In the genomic region with DNA sequence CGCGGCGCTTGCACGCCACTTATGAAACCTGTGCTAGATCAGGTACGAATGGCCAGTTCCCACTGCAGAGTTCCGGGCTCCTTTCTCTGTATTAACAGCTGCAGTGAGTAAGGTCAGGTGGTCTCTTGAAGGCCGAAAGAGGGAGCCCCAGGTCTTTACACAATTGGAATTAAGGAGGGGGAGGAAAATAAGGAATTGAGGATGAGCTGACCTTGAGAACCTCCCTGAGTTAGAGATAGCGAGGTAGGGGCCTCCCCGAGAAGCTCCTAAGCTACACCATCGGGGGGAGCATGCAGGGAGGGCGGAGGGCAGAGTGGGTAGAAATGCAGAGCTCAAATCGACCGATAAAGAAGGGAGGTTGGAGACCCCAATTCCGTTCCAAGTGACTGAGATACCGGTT, we compare ENCODE assay signal across 8 mouse cellular contexts. TPM values are rescaled to one million over a fixed set of nuclear protein-coding genes. Genes with fewer than 3 reads are reported as not detected.
DNase-seq lines count a peak whose midpoint lies in the region; TF ChIP-seq lines count a peak whose summit lies in the region.

No protein-coding gene starts in this region.

- no peak; the same call in none of the 2 replicates for TF ChIP-seq RAD21 in MEL (IDR thresholded peaks at IDR 0.05; ENCODE audit: low read depth, low read length)

- TF ChIP-seq EP300 in MEL (IDR thresholded peaks at IDR 0.05; ENCODE audit: low read depth in 1 of 2, low read length in 2 of 2): no peak

- peaks cover 17% of the 10 kb centered on the region for H3K4me1 ChIP-seq in kidney, adult 2 months (ENCODE audit: control insufficient read depth, insufficient read depth, low read length)
- H3K4me1 ChIP-seq in MEL (ENCODE audit: control insufficient read depth in 1 of 2, insufficient read depth in 2 of 2, low read length in 2 of 2): peaks cover 0 to 2% of the 10 kb centered on the region in 2 experiments; a peak in 2 of 4 replicates
- H3K4me1 ChIP-seq in forebrain, embryonic 10.5 days: peaks cover 17% of the 10 kb centered on the region
- peaks cover 11% of the 10 kb centered on the region for H3K4me1 ChIP-seq in liver, adult 2 months (ENCODE audit: control insufficient read depth, insufficient read depth, low read length)
- peaks cover 14% of the 10 kb centered on the region for H3K4me1 ChIP-seq in small intestine, adult 2 months (ENCODE audit: control insufficient read depth, insufficient read depth, insufficient read length, low read length)

- no peak for TF ChIP-seq POLR2A in kidney, adult 2 months (IDR thresholded peaks at IDR 0.05; ENCODE audit: low read depth, low read length)
- TF ChIP-seq POLR2A in MEL (IDR thresholded peaks at IDR 0.05; ENCODE audit: control insufficient read depth in 1 of 2, insufficient read depth in 1 of 2, low read depth in 1 of 2, low read length in 2 of 2, poor library complexity in 1 of 2): no peak
- no peak for TF ChIP-seq POLR2A in liver, adult 2 months (IDR thresholded peaks at IDR 0.05; ENCODE audit: extremely low read depth, insufficient read depth, low read length)
- TF ChIP-seq POLR2A in small intestine, adult 2 months (IDR thresholded peaks at IDR 0.05; ENCODE audit: low read depth, low read length): no peak

- no peaks in the 10 kb centered on the region for H3K9me3 ChIP-seq in MEL (replicated peaks; ENCODE audit: insufficient read depth, low read length)
- H3K9me3 ChIP-seq in forebrain, embryonic 10.5 days: no peaks in the 10 kb centered on the region

- peak overlapping the region; percentile 44; the same call in 1 of the 2 replicates for H3K27ac ChIP-seq in kidney, adult 2 months (ENCODE audit: insufficient read depth, low read depth, low read length)
- H3K27ac ChIP-seq in MEL (ENCODE audit: control insufficient read depth, low read depth, low read length): peak overlapping the region; percentile 85
- H3K27ac ChIP-seq in forebrain, embryonic 10.5 days: peak overlapping the region; percentile 96
- no peak overlapping the region for H3K27ac ChIP-seq in liver, adult 2 months (replicated peaks; ENCODE audit: insufficient read depth, low read depth, low read length)
- H3K27ac ChIP-seq in small intestine, adult 2 months (ENCODE audit: insufficient read depth, low read depth, low read length): peak overlapping the region; percentile 95

- H3K79me2 ChIP-seq in MEL (ENCODE audit: control insufficient read depth, insufficient read depth, low read length, poor library complexity): no peaks in the 10 kb centered on the region; the same call in 1 of the 2 replicates
- no peaks in the 10 kb centered on the region; the same call in 1 of the 2 replicates for H3K79me2 ChIP-seq in liver, adult 2 months (ENCODE audit: control insufficient read depth, insufficient read depth, low read length)

- peak overlapping the region; percentile 58 for H3K4me3 ChIP-seq in kidney, adult 2 months (ENCODE audit: insufficient read depth, low read depth, low read length)
- peak overlapping the region; percentile 60 to 89 for H3K4me3 ChIP-seq in MEL (ENCODE audit: control insufficient read depth in 1 of 2, insufficient read depth in 1 of 2, low read depth in 2 of 2, low read length in 2 of 2)
- peak overlapping the region; percentile 79 for H3K4me3 ChIP-seq in forebrain, embryonic 10.5 days
- peak overlapping the region; percentile 98 for H3K4me3 ChIP-seq in liver, adult 2 months (ENCODE audit: insufficient read depth, low read depth, low read length)
- peak overlapping the region; percentile 97 for H3K4me3 ChIP-seq in small intestine, adult 2 months (ENCODE audit: low read depth, low read length)

- no peaks in the 10 kb centered on the region for H3K27me3 ChIP-seq in kidney, adult 2 months (replicated peaks; ENCODE audit: control insufficient read depth, insufficient read depth, low read length)
- peaks cover 0 to 5% of the 10 kb centered on the region in 2 experiments; a peak in 3 of 4 replicates for H3K27me3 ChIP-seq in MEL (ENCODE audit: control insufficient read depth in 1 of 2, insufficient read depth in 2 of 2, low read length in 2 of 2)
- H3K27me3 ChIP-seq in forebrain, embryonic 10.5 days (ENCODE audit: poor library complexity, severe bottlenecking): peaks cover 41% of the 10 kb centered on the region
- H3K27me3 ChIP-seq in liver, adult 2 months (ENCODE audit: control insufficient read depth, insufficient read depth, low read length): no peaks in the 10 kb centered on the region
- H3K27me3 ChIP-seq in small intestine, adult 2 months (ENCODE audit: control insufficient read depth, insufficient read depth, low read length): no peaks in the 10 kb centered on the region; the same call in 1 of the 2 replicates

- WGBS in kidney, adult 2 months: 1% methylated on average over 15 of the region's 15 CpGs
- 2% methylated on average over 15 of the region's 15 CpGs for WGBS in forebrain, embryonic 10.5 days
- WGBS in liver, adult 2 months: 10% methylated on average over 15 of the region's 15 CpGs
- 1% methylated on average over 15 of the region's 15 CpGs for WGBS in small intestine, adult 2 months

- DNase-seq in kidney, adult 2 months: no peak
- DNase-seq in kidney, postnatal 25 days: no peak
- no peak for DNase-seq in MEL (ENCODE audit: low read depth, low spot score)
- no peak for DNase-seq in forebrain, embryonic 10.5 days (ENCODE audit: extremely low spot score, low spot score)
- no peak for DNase-seq in liver, adult 2 months (ENCODE audit: extremely low read depth, low read depth, low spot score)
- DNase-seq in Muller cell, postnatal 12 days (ENCODE audit: inconsistent ontology term): no peak
- no peak for DNase-seq in adrenal gland, postnatal 10 days

- peak overlapping the region; percentile 66 for H3K9ac ChIP-seq in MEL (ENCODE audit: control insufficient read depth, low read depth, low read length, poor library complexity, severe bottlenecking)
- peak overlapping the region; percentile 54 for H3K9ac ChIP-seq in liver, adult 2 months (ENCODE audit: low read depth, low read length)

- no peaks in the 10 kb centered on the region for H3K36me3 ChIP-seq in kidney, adult 2 months (ENCODE audit: control insufficient read depth, insufficient read depth, low read length)
- H3K36me3 ChIP-seq in MEL (ENCODE audit: control insufficient read depth in 1 of 2, insufficient read depth in 2 of 2, low read length in 2 of 2): peaks cover 0 to 6% of the 10 kb centered on the region in 2 experiments; a peak in 2 of 4 replicates
- no peaks in the 10 kb centered on the region for H3K36me3 ChIP-seq in forebrain, embryonic 10.5 days (replicated peaks)
- H3K36me3 ChIP-seq in liver, adult 2 months (ENCODE audit: control insufficient read depth, insufficient read depth, low read length): no peaks in the 10 kb centered on the region
- peaks cover 6% of the 10 kb centered on the region for H3K36me3 ChIP-seq in small intestine, adult 2 months (ENCODE audit: control insufficient read depth, insufficient read depth, low read length)

- TF ChIP-seq CTCF in kidney, adult 2 months (conservative IDR thresholded peaks at IDR 0.05; ENCODE audit: insufficient read depth, insufficient read length, low read depth, low read length): no peak
- TF ChIP-seq CTCF in MEL (IDR thresholded peaks at IDR 0.05 in 2 of 3, conservative IDR thresholded peaks at IDR 0.05 in 1 of 3; ENCODE audit: control insufficient read depth in 1 of 3, insufficient read depth in 1 of 3, low read depth in 2 of 3, low read length in 3 of 3, poor library complexity in 1 of 3, severe bottlenecking in 1 of 3): peak in 1 of 3 experiments; percentile 21; a peak in 1 of 6 replicates
- no peak for TF ChIP-seq CTCF in liver, adult 2 months (IDR thresholded peaks at IDR 0.05; ENCODE audit: low read depth, low read length)
- no peak for TF ChIP-seq CTCF in small intestine, adult 2 months (IDR thresholded peaks at IDR 0.05; ENCODE audit: extremely low read depth, insufficient read length, insufficient replicate concordance, low read depth, low read length)

TF ChIP-seq in MEL, 35 proteins besides CTCF, POLR2A, EP300 and RAD21 (continues in another document):
- TF ChIP-seq MEF2A (IDR thresholded peaks at IDR 0.05; ENCODE audit: extremely low read depth, insufficient replicate concordance, low read depth, low read length, poor library complexity, severe bottlenecking): no peak
- TF ChIP-seq TAL1 (IDR thresholded peaks at IDR 0.05; ENCODE audit: low read length): no peak
- no peak for TF ChIP-seq SMC3 (IDR thresholded peaks at IDR 0.05; ENCODE audit: low read depth, low read length)
- no peak for TF ChIP-seq GABPA (IDR thresholded peaks at IDR 0.05; ENCODE audit: low read depth, low read length)
- TF ChIP-seq UBTF (IDR thresholded peaks at IDR 0.05; ENCODE audit: borderline replicate concordance, insufficient read depth, low read depth, low read length): no peak
- peak; percentile 8; the same call in 1 of the 2 replicates for TF ChIP-seq MXI1 (IDR thresholded peaks at IDR 0.05; ENCODE audit: low read depth, low read length)
- peak; percentile 2; the same call in 1 of the 2 replicates for TF ChIP-seq RCOR1 (IDR thresholded peaks at IDR 0.05; ENCODE audit: low read depth, low read length)
- TF ChIP-seq USF1 (IDR thresholded peaks at IDR 0.05; ENCODE audit: low read depth, low read length): peak; percentile 60
- TF ChIP-seq NRF1 (IDR thresholded peaks at IDR 0.05; ENCODE audit: insufficient read depth, low read depth, low read length, poor library complexity, severe bottlenecking): no peak
- no peak for TF ChIP-seq BHLHE40 (IDR thresholded peaks at IDR 0.05; ENCODE audit: borderline replicate concordance, low read depth, low read length)

RNA-seq across cellular contexts. Expression of gene Mgst3, which starts 0.4 kb away (rescaled TPM):
- polyA plus RNA-seq in kidney, adult 2 months (2012; rRNA removed): 560 and 626 TPM in 2 replicates
- 16.5 and 17.0 TPM in 2 replicates for total RNA-seq in MEL (2012; rRNA removed)
- polyA plus RNA-seq in MEL (2012; ENCODE audit: insufficient read depth in 1 of 2, insufficient read length in 2 of 2, low read depth in 1 of 2, low replicate concordance in 2 of 2, missing spikeins in 1 of 2): 10 to 100 TPM in 1 of 2 experiments, not detected in 1; 33.2 TPM
- 55.6 and 60.3 TPM in 2 replicates for polyA plus RNA-seq in forebrain, embryonic 10.5 days (2016; fragmentation: Nextera tagmentation; extraction: Ambion mirVana)
- total RNA-seq in liver, adult 2 months (2014; rRNA removed): 62.5 and 82.7 TPM in 2 replicates
- polyA plus RNA-seq in liver, adult 2 months (2012; rRNA removed): 97.8 and 112 TPM in 2 replicates
- 1,045 and 1,081 TPM in 2 replicates for polyA plus RNA-seq in small intestine, adult 2 months (2012; rRNA removed)
- total RNA-seq in adrenal gland, postnatal 10 days (2021): 10 to 100 TPM; 63.5 to 71.5 TPM

RNA-seq across cellular contexts. Expression of gene Aldh9a1, which starts 43.5 kb away (rescaled TPM):
- polyA plus RNA-seq in kidney, adult 2 months (2012; rRNA removed): 150 and 171 TPM in 2 replicates
- total RNA-seq in MEL (2012; rRNA removed): 14.3 and 16.2 TPM in 2 replicates
- polyA plus RNA-seq in MEL (2012; ENCODE audit: insufficient read depth in 1 of 2, insufficient read length in 2 of 2, low read depth in 1 of 2, low replicate concordance in 2 of 2, missing spikeins in 1 of 2): 10 to 100 TPM in 1 of 2 experiments, not detected in 1; 78.2 TPM
- polyA plus RNA-seq in forebrain, embryonic 10.5 days (2016; fragmentation: Nextera tagmentation; extraction: Ambion mirVana): 52.5 and 53.6 TPM in 2 replicates
- total RNA-seq in liver, adult 2 months (2014; rRNA removed): 119 TPM in 2 replicates
- polyA plus RNA-seq in liver, adult 2 months (2012; rRNA removed): 127 and 162 TPM in 2 replicates
- 33.8 and 112 TPM in 2 replicates for polyA plus RNA-seq in small intestine, adult 2 months (2012; rRNA removed)
- total RNA-seq in adrenal gland, postnatal 10 days (2021): 10 to 100 TPM; 63.5 to 65.6 TPM
